Mouse (Mus musculus): ENCODE measurements around the gene Serpinb1a.

Gene Serpinb1a

GRCm38 (mm10) chr13:32834513-32834912, 16.5 kb downstream of the Serpinb1a start:
- DNase-seq (ENCODE audit: low spot score): no peak

- DNase-seq (ENCODE audit: low spot score): peak; percentile 22
These were observed 17.7 kb downstream of the Serpinb1a start for GRCm38 (mm10) chr13:32833237-32833636.

GRCm38 (mm10) chr13:32832776-32833175, 18.2 kb downstream of the Serpinb1a start:
- DNase-seq (ENCODE audit: low spot score): no peak

GRCm38 (mm10) chr13:32831505-32832273, 19.3 kb downstream of the Serpinb1a start:
- peak; percentile 22 for DNase-seq (ENCODE audit: low spot score)

GRCm38 (mm10) chr13:32828886-32829285, 22.1 kb downstream of the Serpinb1a start:
- no peak for DNase-seq (ENCODE audit: low spot score)

GRCm38 (mm10) chr13:32827951-32828350, 23.0 kb downstream of the Serpinb1a start:
- DNase-seq (ENCODE audit: low spot score): peak; percentile 47

GRCm38 (mm10) chr13:32827111-32827822, 23.7 kb downstream of the Serpinb1a start:
- DNase-seq (ENCODE audit: low spot score): no peak

GRCm38 (mm10) chr13:32825546-32825945, 25.4 kb downstream of the Serpinb1a start:
- no peak for DNase-seq (ENCODE audit: low spot score)

GRCm38 (mm10) chr13:32824377-32825330, 26.3 kb downstream of the Serpinb1a start:
- DNase-seq (ENCODE audit: low spot score): no peak

GRCm38 (mm10) chr13:32823126-32823525, 27.9 kb downstream of the Serpinb1a start:
- no peak for DNase-seq (ENCODE audit: low spot score)

GRCm38 (mm10) chr13:32821671-32822070, 29.3 kb downstream of the Serpinb1a start:
- no peak for DNase-seq (ENCODE audit: low spot score)

- DNase-seq (ENCODE audit: low spot score): no peak
These were observed 31.1 kb downstream of the Serpinb1a start for GRCm38 (mm10) chr13:32819926-32820325.

GRCm38 (mm10) chr13:32819241-32819640, 31.7 kb downstream of the Serpinb1a start:
- DNase-seq (ENCODE audit: low spot score): no peak

- DNase-seq (ENCODE audit: low spot score): no peak
These were observed 43.4 kb downstream of the Serpinb1a start for GRCm38 (mm10) chr13:32807624-32808023.

- DNase-seq (ENCODE audit: low spot score): no peak
These were observed 44.2 kb downstream of the Serpinb1a start for GRCm38 (mm10) chr13:32806820-32807219.

- no peak for DNase-seq (ENCODE audit: low spot score)
These were observed 47.2 kb downstream of the Serpinb1a start for GRCm38 (mm10) chr13:32803701-32804345.

- DNase-seq (ENCODE audit: low spot score): peak; percentile 33
These were observed 48.5 kb downstream of the Serpinb1a start, which contains the start of gene D930007J09Rik for GRCm38 (mm10) chr13:32802259-32803081. D930007J09Rik (minus strand) TSS chr13:32802849.

GRCm38 (mm10) chr13:32801693-32802221, 49.2 kb downstream of the Serpinb1a start, which contains the start of gene Wrnip1:
Wrnip1 (plus strand) TSS chr13:32802038.
- DNase-seq (ENCODE audit: low spot score): peak; percentile 97

GRCm38 (mm10) chr13:32800859-32801258, 50.1 kb downstream of the Serpinb1a start:
- DNase-seq (ENCODE audit: low spot score): peak; percentile 49

- DNase-seq (ENCODE audit: low spot score): no peak
These were observed 51.9 kb downstream of the Serpinb1a start for GRCm38 (mm10) chr13:32799131-32799530.

Measured in T-cell, adult 2 months (primary cell).